Mouse (Mus musculus): ENCODE results near the gene Klhl22. TPM values are rescaled to one million over a fixed set of nuclear protein-coding genes. Genes with fewer than 3 reads are reported as not detected.

Klhl22 gene
- polyA plus RNA-seq, 1 experiment from 2014 or later: 36.4 TPM

DNA sequence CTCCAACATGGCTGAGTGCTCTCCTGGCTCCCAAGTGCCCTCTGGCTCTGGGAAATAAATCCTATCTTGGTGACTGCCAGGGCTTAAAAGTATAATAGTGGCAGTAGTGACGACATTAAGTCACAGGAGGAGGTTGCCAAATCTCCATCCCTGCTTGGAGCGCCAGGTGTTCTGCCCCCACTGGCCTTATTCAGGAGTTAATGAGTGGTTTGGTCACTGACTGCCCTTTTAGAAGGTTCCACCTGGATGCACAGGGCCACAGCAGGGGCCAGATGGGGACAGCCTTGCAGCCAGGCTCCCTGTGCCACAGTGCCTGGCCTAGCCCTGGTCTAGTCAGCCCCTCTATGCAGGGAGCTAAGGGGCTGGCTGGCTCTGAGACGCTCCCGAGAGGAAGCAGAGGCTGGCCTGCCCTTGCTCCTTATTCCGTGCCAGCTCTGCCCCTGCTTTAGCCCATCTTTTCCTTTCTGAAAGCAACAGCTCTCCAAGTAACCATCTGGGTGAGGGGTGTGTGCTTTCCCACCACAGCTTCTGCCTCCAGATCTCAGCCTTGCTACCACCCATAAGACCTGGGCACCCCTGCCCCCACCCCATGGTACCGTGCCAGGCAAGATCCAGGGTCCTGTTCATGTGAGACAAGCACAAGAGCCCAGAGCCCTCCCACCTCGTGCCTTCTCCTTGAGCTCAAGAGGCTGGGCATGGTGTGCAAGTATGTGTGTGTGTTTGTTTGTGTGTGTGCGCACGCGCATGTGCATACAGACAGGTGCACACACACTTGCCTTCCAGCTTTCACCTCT, 71.2 kb downstream of the Klhl22 start:
- Histone ChIP-seq H3K4me1 (ENCODE audit: control insufficient read depth, insufficient read depth, low read length) (no peaks in the 10 kb centered on the region), H3K36me3 (ENCODE audit: control insufficient read depth, insufficient read depth) (no peaks in the 10 kb centered on the region), H3K27me3 (ENCODE audit: control insufficient read depth, insufficient read depth, low read length) (peaks cover 62% of the 10 kb centered on the region), H3K9ac (ENCODE audit: low read length) (no peak overlapping the region), H3K27ac (ENCODE audit: low read length) (no peak overlapping the region), H3K4me2 (ENCODE audit: low read depth, low read length) (no peak overlapping the region), H3K9me3 (replicated peaks; ENCODE audit: control insufficient read depth, low read length) (no peaks in the 10 kb centered on the region), H3K4me3 (ENCODE audit: low read length) (no peak overlapping the region)
- ATAC-seq (replicated peaks; ENCODE audit: extremely low read depth, insufficient read depth, low FRiP score): no peak
- 78% methylated on average over 10 of the region's 10 CpGs for WGBS

- Histone ChIP-seq H3K36me3 (ENCODE audit: control insufficient read depth, insufficient read depth) (no peaks in the 10 kb centered on the region), H3K9me3 (replicated peaks; ENCODE audit: control insufficient read depth, low read length) (no peaks in the 10 kb centered on the region), H3K9ac (ENCODE audit: low read length) (no peak overlapping the region), H3K4me1 (ENCODE audit: control insufficient read depth, insufficient read depth, low read length) (no peaks in the 10 kb centered on the region), H3K4me2 (ENCODE audit: low read depth, low read length) (no peak overlapping the region), H3K4me3 (ENCODE audit: low read length) (no peak overlapping the region), H3K27me3 (ENCODE audit: control insufficient read depth, insufficient read depth, low read length) (peaks cover 71% of the 10 kb centered on the region), H3K27ac (ENCODE audit: low read length) (no peak overlapping the region)
- 19% methylated on average over 11 of the region's 11 CpGs for WGBS
- no peak for ATAC-seq (replicated peaks; ENCODE audit: extremely low read depth, insufficient read depth, low FRiP score)
These were observed 72.4 kb downstream of the Klhl22 start for GRCm38 (mm10) chr16:17831781-17832180.

DNA sequence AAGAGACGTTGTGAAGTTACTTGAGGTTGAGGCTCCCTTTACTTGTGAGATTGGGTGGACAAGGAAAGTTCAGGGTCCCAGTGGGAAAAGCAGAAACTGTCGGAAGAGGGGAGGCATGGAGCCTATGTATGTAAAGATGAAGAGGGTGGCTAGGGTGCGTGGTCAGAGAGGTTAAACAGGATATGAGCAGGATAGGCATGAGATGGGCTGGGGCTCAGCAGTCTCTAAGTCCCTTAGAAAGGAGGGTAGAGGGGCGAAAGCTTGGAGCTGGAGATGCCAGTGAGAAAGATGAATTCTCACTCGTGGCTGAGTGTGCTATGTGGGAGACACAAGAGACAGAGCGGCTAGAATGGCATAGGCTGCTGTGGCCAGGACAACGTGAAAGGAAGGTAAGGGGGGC, 73.4 kb downstream of the Klhl22 start, which contains the start of gene B830017H08Rik:
TSS of gene B830017H08Rik (plus strand) at position 301 of the 400 bp plus-strand sequence.
- ATAC-seq (replicated peaks; ENCODE audit: extremely low read depth, insufficient read depth, low FRiP score): no peak

GRCm38 (mm10) chr16:17833321-17833680, 73.9 kb downstream of the Klhl22 start:
- Histone ChIP-seq H3K27me3 (ENCODE audit: control insufficient read depth, insufficient read depth, low read length) (peaks cover 77% of the 10 kb centered on the region), H3K4me3 (ENCODE audit: low read length) (peak overlapping the region; percentile 55), H3K9ac (ENCODE audit: low read length) (peak overlapping the region; percentile 65), H3K36me3 (ENCODE audit: control insufficient read depth, insufficient read depth) (no peaks in the 10 kb centered on the region), H3K4me1 (ENCODE audit: control insufficient read depth, insufficient read depth, low read length) (no peaks in the 10 kb centered on the region), H3K4me2 (ENCODE audit: low read depth, low read length) (peak overlapping the region; percentile 95), H3K9me3 (replicated peaks; ENCODE audit: control insufficient read depth, low read length) (no peaks in the 10 kb centered on the region), H3K27ac (ENCODE audit: low read length) (no peak overlapping the region)
- 0 out of 2 replicates have a peak, but pooled peaks have one; percentile 25 for ATAC-seq (replicated peaks; ENCODE audit: extremely low read depth, insufficient read depth, low FRiP score)
- WGBS: under 1% methylated on average over 37 of the region's 37 CpGs

More for the DNA sequence above, 73.4 kb downstream of the Klhl22 start, which contains the start of gene B830017H08Rik:
- H3K27me3 ChIP-seq (ENCODE audit: control insufficient read depth, insufficient read depth, low read length): peaks cover 77% of the 10 kb centered on the region
- H3K9ac ChIP-seq (ENCODE audit: low read length): peak within 1 kb of the TSS; percentile 65
- no peaks in the 10 kb centered on the region for H3K9me3 ChIP-seq (replicated peaks; ENCODE audit: control insufficient read depth, low read length)
- no peaks in the 10 kb centered on the region for H3K36me3 ChIP-seq (ENCODE audit: control insufficient read depth, insufficient read depth)
- peak within 1 kb of the TSS; percentile 95 for H3K4me2 ChIP-seq (ENCODE audit: low read depth, low read length)
- H3K4me3 ChIP-seq (ENCODE audit: low read length): peak within 1 kb of the TSS; percentile 55
- H3K27ac ChIP-seq (ENCODE audit: low read length): no peak within 1 kb of the TSS
- no peaks in the 10 kb centered on the region for H3K4me1 ChIP-seq (ENCODE audit: control insufficient read depth, insufficient read depth, low read length)
- 32% methylated on average over 7 of the region's 7 CpGs for WGBS

GRCm38 (mm10) chr16:17833681-17834399, 74.4 kb downstream of the Klhl22 start:
- Histone ChIP-seq H3K27ac (ENCODE audit: low read length) (no peak overlapping the region), H3K4me2 (ENCODE audit: low read depth, low read length) (peak overlapping the region; percentile 95), H3K4me3 (ENCODE audit: low read length) (peak overlapping the region; percentile 55), H3K27me3 (ENCODE audit: control insufficient read depth, insufficient read depth, low read length) (peaks cover 77% of the 10 kb centered on the region), H3K36me3 (ENCODE audit: control insufficient read depth, insufficient read depth) (no peaks in the 10 kb centered on the region), H3K4me1 (ENCODE audit: control insufficient read depth, insufficient read depth, low read length) (no peaks in the 10 kb centered on the region), H3K9me3 (replicated peaks; ENCODE audit: control insufficient read depth, low read length) (no peaks in the 10 kb centered on the region), H3K9ac (ENCODE audit: low read length) (peak overlapping the region; percentile 65)
- ATAC-seq (replicated peaks; ENCODE audit: extremely low read depth, insufficient read depth, low FRiP score): no peak
- WGBS: under 1% methylated on average over 87 of the region's 103 CpGs

DNA sequence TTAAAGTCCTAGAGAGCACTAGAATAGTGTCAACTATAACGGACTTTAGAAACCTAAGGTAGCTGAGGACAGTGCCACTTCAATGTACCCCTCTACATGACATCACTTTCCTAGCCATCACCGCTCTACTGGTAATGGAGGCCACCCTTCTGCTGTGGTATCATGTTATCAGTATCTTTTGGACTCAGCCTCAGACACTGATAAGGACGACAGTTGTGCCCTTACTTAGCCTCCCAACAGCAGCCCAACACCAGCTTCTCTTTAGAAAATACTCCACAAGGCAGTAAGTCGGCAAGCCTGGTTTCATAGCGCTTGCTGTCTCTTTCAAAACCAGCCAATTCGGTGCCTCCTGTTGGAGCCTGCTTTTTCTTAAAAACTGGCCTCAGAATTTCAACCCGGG, 75.1 kb downstream of the Klhl22 start:
- Histone ChIP-seq H3K27ac (ENCODE audit: low read length) (no peak overlapping the region), H3K4me2 (ENCODE audit: low read depth, low read length) (no peak overlapping the region), H3K36me3 (ENCODE audit: control insufficient read depth, insufficient read depth) (no peaks in the 10 kb centered on the region), H3K4me3 (ENCODE audit: low read length) (no peak overlapping the region), H3K27me3 (ENCODE audit: control insufficient read depth, insufficient read depth, low read length) (peaks cover 74% of the 10 kb centered on the region), H3K9ac (ENCODE audit: low read length) (no peak overlapping the region), H3K9me3 (replicated peaks; ENCODE audit: control insufficient read depth, low read length) (no peaks in the 10 kb centered on the region), H3K4me1 (ENCODE audit: control insufficient read depth, insufficient read depth, low read length) (no peaks in the 10 kb centered on the region)
- ATAC-seq (replicated peaks; ENCODE audit: extremely low read depth, insufficient read depth, low FRiP score): no peak
- 45% methylated on average over 7 of the region's 7 CpGs for WGBS

DNA sequence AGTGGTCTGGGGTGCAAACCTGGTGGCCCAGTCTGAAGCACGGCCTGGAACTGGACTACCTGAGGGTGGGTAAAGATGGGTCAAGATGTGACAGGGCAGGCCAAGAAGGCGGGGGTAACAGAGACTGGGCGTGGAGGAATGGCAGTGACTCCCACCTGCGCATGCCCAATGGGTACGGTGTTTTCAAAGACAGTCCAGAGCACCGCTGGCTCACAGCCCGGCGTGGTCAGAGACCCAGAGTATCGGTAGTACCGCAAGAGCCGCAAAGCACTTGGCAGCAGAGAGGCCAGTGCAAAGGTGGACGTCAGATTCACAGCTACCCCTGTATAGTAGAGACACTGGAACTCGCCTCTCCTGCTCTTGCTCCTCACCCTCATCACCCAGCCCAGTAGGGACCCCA, 76.1 kb downstream of the Klhl22 start:
- H3K27me3 ChIP-seq (ENCODE audit: control insufficient read depth, insufficient read depth, low read length): peaks cover 66% of the 10 kb centered on the region
- no peak overlapping the region for H3K4me2 ChIP-seq (ENCODE audit: low read depth, low read length)
- H3K36me3 ChIP-seq (ENCODE audit: control insufficient read depth, insufficient read depth): no peaks in the 10 kb centered on the region
- no peaks in the 10 kb centered on the region for H3K9me3 ChIP-seq (replicated peaks; ENCODE audit: control insufficient read depth, low read length)
- H3K27ac ChIP-seq (ENCODE audit: low read length): no peak overlapping the region
- no peak for ATAC-seq (replicated peaks; ENCODE audit: extremely low read depth, insufficient read depth, low FRiP score)
- H3K4me3 ChIP-seq (ENCODE audit: low read length): no peak overlapping the region
- H3K9ac ChIP-seq (ENCODE audit: low read length): no peak overlapping the region
- WGBS: 59% methylated on average over 13 of the region's 13 CpGs
- H3K4me1 ChIP-seq (ENCODE audit: control insufficient read depth, insufficient read depth, low read length): no peaks in the 10 kb centered on the region

- Histone ChIP-seq H3K27me3 (ENCODE audit: control insufficient read depth, insufficient read depth, low read length) (peaks cover 41% of the 10 kb centered on the region), H3K4me1 (ENCODE audit: control insufficient read depth, insufficient read depth, low read length) (no peaks in the 10 kb centered on the region), H3K9me3 (replicated peaks; ENCODE audit: control insufficient read depth, low read length) (no peaks in the 10 kb centered on the region), H3K4me2 (ENCODE audit: low read depth, low read length) (no peak within 1 kb of the TSS), H3K9ac (ENCODE audit: low read length) (no peak within 1 kb of the TSS), H3K36me3 (ENCODE audit: control insufficient read depth, insufficient read depth) (peaks cover 19% of the 10 kb centered on the region), H3K27ac (ENCODE audit: low read length) (no peak within 1 kb of the TSS), H3K4me3 (ENCODE audit: low read length) (no peak within 1 kb of the TSS)
- no peak for ATAC-seq (replicated peaks; ENCODE audit: extremely low read depth, insufficient read depth, low FRiP score)
- WGBS: 79% methylated on average over 6 of the region's 6 CpGs
These were observed 78.6 kb downstream of the Klhl22 start, which contains the start of gene Car15 for GRCm38 (mm10) chr16:17838051-17838450. Gene Car15 (minus strand): TSS chr16:17838364.

- H3K9ac ChIP-seq (ENCODE audit: low read length): no peak overlapping the region
- H3K4me2 ChIP-seq (ENCODE audit: low read depth, low read length): no peak overlapping the region
- H3K27ac ChIP-seq (ENCODE audit: low read length): no peak overlapping the region
- no peak for ATAC-seq (replicated peaks; ENCODE audit: extremely low read depth, insufficient read depth, low FRiP score)
- H3K4me1 ChIP-seq (ENCODE audit: control insufficient read depth, insufficient read depth, low read length): no peaks in the 10 kb centered on the region
- peaks cover 33% of the 10 kb centered on the region for H3K36me3 ChIP-seq (ENCODE audit: control insufficient read depth, insufficient read depth)
- 81% methylated on average over 4 of the region's 4 CpGs for WGBS
- peaks cover 21% of the 10 kb centered on the region for H3K27me3 ChIP-seq (ENCODE audit: control insufficient read depth, insufficient read depth, low read length)
- no peaks in the 10 kb centered on the region for H3K9me3 ChIP-seq (replicated peaks; ENCODE audit: control insufficient read depth, low read length)
- no peak overlapping the region for H3K4me3 ChIP-seq (ENCODE audit: low read length)
These were observed 80.6 kb downstream of the Klhl22 start for GRCm38 (mm10) chr16:17839976-17840375.
